Mouse (Mus musculus) MEL (cell line): ENCODE measurements around the gene Ankrd36. TPM values are rescaled to one million over a fixed set of nuclear protein-coding genes. Genes with fewer than 3 reads are reported as not detected.

Experiments
- DNase-seq: peaks from one replicate; pipeline ENCODE4 v3.0.0; 2011; ENCODE audit warnings: low read depth, low spot score
- H3K27ac ChIP-seq: 2 replicates; pipeline ENCODE4 v1.5.1; 2012; ENCODE audit warnings: low read depth, mild to moderate bottlenecking, control low read depth, low read length, moderate library complexity; ENCODE audit not compliant: control insufficient read depth
- H3K27me3 ChIP-seq, 2 experiments: fragments of 150-350 bp in 1 of 2; sonication (generic) in 1 of 2; 2 replicates each; pipeline ENCODE4 v1.6.1; 2012; ENCODE audit warnings: low read length in 2 of 2, mild to moderate bottlenecking in 2 of 2, improper control_type of control experiment in 1 of 2, moderate library complexity in 1 of 2; ENCODE audit not compliant: insufficient read depth in 2 of 2, control insufficient read depth in 1 of 2
- H3K36me3 ChIP-seq, 2 experiments: 2 replicates each; pipeline ENCODE4 v1.6.1; 2012 to 2014; ENCODE audit warnings: low read length in 2 of 2, improper control_type of control experiment in 1 of 2, inconsistent platforms in 1 of 2, mild to moderate bottlenecking in 1 of 2; ENCODE audit not compliant: insufficient read depth in 2 of 2, control insufficient read depth in 1 of 2
- H3K4me1 ChIP-seq, 2 experiments: fragments of 150-350 bp in 1 of 2; sonication (generic) in 1 of 2; 2 replicates each; pipeline ENCODE4 v1.6.1; 2012; ENCODE audit warnings: low read length in 2 of 2, improper control_type of control experiment in 1 of 2, mild to moderate bottlenecking in 1 of 2; ENCODE audit not compliant: insufficient read depth in 2 of 2, control insufficient read depth in 1 of 2
- H3K4me3 ChIP-seq, 2 experiments: fragments of 150-350 bp in 1 of 2; sonication (generic) in 1 of 2; 2 replicates each; pipeline ENCODE4 v1.5.1; 2012; ENCODE audit warnings: low read depth in 2 of 2, low read length in 2 of 2, mild to moderate bottlenecking in 2 of 2, moderate library complexity in 2 of 2, control low read depth in 1 of 2, improper control_type of control experiment in 1 of 2; ENCODE audit not compliant: control insufficient read depth in 1 of 2, insufficient read depth in 1 of 2
- H3K79me2 ChIP-seq: 2 replicates; pipeline ENCODE4 v1.6.1; 2012; ENCODE audit warnings: mild to moderate bottlenecking, low read length, moderate library complexity; ENCODE audit not compliant: control insufficient read depth, poor library complexity, insufficient read depth
- H3K9ac ChIP-seq: 2 replicates; pipeline ENCODE4 v1.6.1; 2012; ENCODE audit warnings: low read depth, mild to moderate bottlenecking, control low read depth, low read length, moderate library complexity; ENCODE audit not compliant: control insufficient read depth, poor library complexity, severe bottlenecking
- H3K9me3 ChIP-seq: fragments of 150-350 bp; sonication (generic); replicated peaks from 2 replicates; pipeline ENCODE4 v1.6.1; 2012; ENCODE audit warnings: mild to moderate bottlenecking, low read length, improper control_type of control experiment, moderate library complexity; ENCODE audit not compliant: insufficient read depth
- BHLHE40 ChIP-seq: IDR thresholded peaks from 2 replicates; pipeline ENCODE4 v1.6.1; 2012; ENCODE audit warnings: low read depth, mild to moderate bottlenecking, inconsistent platforms, low read length, improper control_type of control experiment, borderline replicate concordance
- CTCF ChIP-seq, 3 experiments: IDR thresholded peaks in 2 of 3; conservative IDR thresholded peaks in 1 of 3; 2 replicates each; pipeline ENCODE4 v1.5.1; 2011 to 2012; ENCODE audit warnings: low read length in 3 of 3, low read depth in 2 of 3, mild to moderate bottlenecking in 2 of 3, improper control_type of control experiment in 1 of 3, inconsistent platforms in 1 of 3, mixed read lengths in 1 of 3, moderate library complexity in 1 of 3; ENCODE audit not compliant: control insufficient read depth in 1 of 3, insufficient read depth in 1 of 3, poor library complexity in 1 of 3, severe bottlenecking in 1 of 3
- E2F4 ChIP-seq: IDR thresholded peaks from 2 replicates; pipeline ENCODE4 v1.6.1; 2011; ENCODE audit warnings: low read depth, low read length, improper control_type of control experiment, borderline replicate concordance
- ELF1 ChIP-seq: IDR thresholded peaks from 2 replicates; pipeline ENCODE4 v1.6.1; 2014; ENCODE audit warnings: low read depth, mild to moderate bottlenecking, inconsistent platforms, low read length, improper control_type of control experiment, moderate library complexity
- GATA1 ChIP-seq: IDR thresholded peaks from 2 replicates; pipeline ENCODE4 v1.6.1; 2011; ENCODE audit warnings: low read depth, low read length, improper control_type of control experiment
- KAT2A ChIP-seq: conservative IDR thresholded peaks from 2 replicates; pipeline ENCODE4 v1.6.1; 2012; ENCODE audit warnings: low read depth, low read length, improper control_type of control experiment, inconsistent platforms
- MAFK ChIP-seq: IDR thresholded peaks from 2 replicates; pipeline ENCODE4 v1.6.1; 2011; ENCODE audit warnings: low read depth, mild to moderate bottlenecking, low read length, improper control_type of control experiment, borderline replicate concordance
- MAX ChIP-seq: IDR thresholded peaks from 2 replicates; pipeline ENCODE4 v1.6.1; 2011; ENCODE audit warnings: low read length, improper control_type of control experiment
- MAZ ChIP-seq: IDR thresholded peaks from 2 replicates; pipeline ENCODE4 v1.6.1; 2012; ENCODE audit warnings: low read depth, mild to moderate bottlenecking, inconsistent platforms, low read length, improper control_type of control experiment
- MXI1 ChIP-seq: IDR thresholded peaks from 2 replicates; pipeline ENCODE4 v1.6.1; 2011; ENCODE audit warnings: mild to moderate bottlenecking, low read depth, low read length, improper control_type of control experiment
- MYC ChIP-seq: IDR thresholded peaks from 2 replicates; pipeline ENCODE4 v1.6.1; 2011; ENCODE audit warnings: low read depth, mild to moderate bottlenecking, low read length, improper control_type of control experiment, moderate library complexity
- NELFE ChIP-seq: IDR thresholded peaks from 2 replicates; pipeline ENCODE4 v1.6.1; 2011; ENCODE audit warnings: low read depth, low read length, improper control_type of control experiment
- POLR2A ChIP-seq, 2 experiments: IDR thresholded peaks; 2 replicates each; pipeline ENCODE4 v1.6.1; 2011 to 2012; ENCODE audit warnings: low read length in 2 of 2, mild to moderate bottlenecking in 2 of 2, control low read depth in 1 of 2, improper control_type of control experiment in 1 of 2, low read depth in 1 of 2, moderate library complexity in 1 of 2; ENCODE audit not compliant: control insufficient read depth in 1 of 2, insufficient read depth in 1 of 2, poor library complexity in 1 of 2
- POLR2AphosphoS2 ChIP-seq: IDR thresholded peaks from 2 replicates; pipeline ENCODE4 v1.6.1; 2011; ENCODE audit warnings: low read length, improper control_type of control experiment
- RCOR1 ChIP-seq: IDR thresholded peaks from 2 replicates; pipeline ENCODE4 v1.6.1; 2012; ENCODE audit warnings: low read depth, mild to moderate bottlenecking, inconsistent platforms, low read length, improper control_type of control experiment
- SIN3A ChIP-seq: IDR thresholded peaks from 2 replicates; pipeline ENCODE4 v1.6.1; 2012; ENCODE audit warnings: low read length, improper control_type of control experiment, inconsistent platforms
- SMC3 ChIP-seq: IDR thresholded peaks from 2 replicates; pipeline ENCODE4 v1.6.1; 2011; ENCODE audit warnings: low read depth, low read length, improper control_type of control experiment
- TAL1 ChIP-seq: IDR thresholded peaks from 2 replicates; pipeline ENCODE4 v1.6.1; 2012; ENCODE audit warnings: mild to moderate bottlenecking, inconsistent platforms, low read length, moderate library complexity, mixed read lengths
- TCF12 ChIP-seq: IDR thresholded peaks from 2 replicates; pipeline ENCODE4 v1.6.1; 2014; ENCODE audit warnings: low read depth, mild to moderate bottlenecking, inconsistent platforms, low read length, improper control_type of control experiment, moderate library complexity
- UBTF ChIP-seq: IDR thresholded peaks from 2 replicates; pipeline ENCODE4 v1.6.1; 2012; ENCODE audit warnings: low read depth, mild to moderate bottlenecking, inconsistent platforms, low read length, improper control_type of control experiment, moderate library complexity, borderline replicate concordance; ENCODE audit not compliant: insufficient read depth
- USF1 ChIP-seq: IDR thresholded peaks from 2 replicates; pipeline ENCODE4 v1.6.1; 2014; ENCODE audit warnings: low read depth, mild to moderate bottlenecking, inconsistent platforms, low read length, improper control_type of control experiment, moderate library complexity
- USF2 ChIP-seq, 2 experiments: IDR thresholded peaks; 2 replicates each; pipeline ENCODE4 v1.6.1; 2011 to 2012; ENCODE audit warnings: improper control_type of control experiment in 2 of 2, low read length in 2 of 2, borderline replicate concordance in 1 of 2, inconsistent platforms in 1 of 2, low read depth in 1 of 2, mild to moderate bottlenecking in 1 of 2; ENCODE audit not compliant: insufficient read depth in 1 of 2
- ZNF384 ChIP-seq: IDR thresholded peaks from 2 replicates; pipeline ENCODE4 v1.6.1; 2012; ENCODE audit warnings: low read depth, mild to moderate bottlenecking, inconsistent platforms, low read length, improper control_type of control experiment
- polyA plus RNA-seq, 2 experiments: library from polyadenylated mRNA; stranded (reverse) in 1 of 2; unstranded in 1 of 2; fragments of >175 nt in 1 of 2; fragments of >200 nt in 1 of 2; gene quantifications; 2 replicates each; pipeline versions ENCODE4 v1.2.1 to v1.2.4; 2012; ENCODE audit warnings: low replicate concordance in 2 of 2, low read depth in 1 of 2; ENCODE audit not compliant: insufficient read length in 2 of 2, insufficient read depth in 1 of 2, missing spikeins in 1 of 2
- total RNA-seq: library from RNA; depleted of rRNA; stranded (reverse); fragments of 300-350 nt; gene quantifications from 2 replicates; pipeline ENCODE4 v1.2.3, GENCODE M21; 2012

The Ankrd36 gene
- total and polyA plus RNA-seq, 3 experiments, result 3.2 to 3.4 TPM; not detected in 1

- TF ChIP-seq UBTF, result no peak
- TF ChIP-seq NELFE, result no peak
- no peak for TF ChIP-seq MXI1
- no peak for TF ChIP-seq MAFK
- TF ChIP-seq USF2 (IDR thresholded peaks at IDR 0.05; ENCODE audit: borderline replicate concordance in 1 of 2, insufficient read depth in 1 of 2, low read depth in 1 of 2, low read length in 2 of 2), result no peak; a peak in 1 of 4 replicates
- TF ChIP-seq E2F4, result no peak
- no peak for TF ChIP-seq BHLHE40
- TF ChIP-seq TAL1, result peak; percentile 79
- no peak for TF ChIP-seq MYC
- no peak for TF ChIP-seq KAT2A
These were observed 25.9 kb downstream of the Ankrd36 start (continued) for GRCm38 (mm10) chr11:5595381-5595791.

GRCm38 (mm10) chr11:5595792-5596191, 26.3 kb downstream of the Ankrd36 start:
- peak overlapping the region; percentile 41 for H3K27ac ChIP-seq
- peaks cover 0 to 34% of the 10 kb centered on the region in 2 experiments; a peak in 2 of 4 replicates for H3K36me3 ChIP-seq
- TF ChIP-seq POLR2A (IDR thresholded peaks at IDR 0.05; ENCODE audit: control insufficient read depth in 1 of 2, insufficient read depth in 1 of 2, low read depth in 1 of 2, low read length in 2 of 2, poor library complexity in 1 of 2) (no peak), ZNF384 (no peak), TCF12 (no peak), MAX (0 out of 2 replicates have a peak, but pooled peaks have one; percentile 29), MAZ (no peak), SMC3 (no peak), KAT2A (no peak), CTCF (IDR thresholded peaks at IDR 0.05 in 2 of 3, conservative IDR thresholded peaks at IDR 0.05 in 1 of 3; ENCODE audit: control insufficient read depth in 1 of 3, insufficient read depth in 1 of 3, low read depth in 2 of 3, low read length in 3 of 3, poor library complexity in 1 of 3, severe bottlenecking in 1 of 3) (no peak), USF1 (no peak), GATA1 (no peak), POLR2AphosphoS2 (no peak), UBTF (no peak), BHLHE40 (peak; percentile 58; the same call in 1 of the 2 replicates), E2F4 (no peak), SIN3A (no peak), RCOR1 (no peak), ELF1 (no peak)
- DNase-seq, result no peak
- no peak overlapping the region for H3K4me3 ChIP-seq
- H3K9me3 ChIP-seq, result no peaks in the 10 kb centered on the region
- H3K27me3 ChIP-seq, result no peaks in the 10 kb centered on the region
- peaks cover 8 to 30% of the 10 kb centered on the region in 2 experiments for H3K4me1 ChIP-seq
- no peak overlapping the region for H3K9ac ChIP-seq
- H3K79me2 ChIP-seq, result no peaks in the 10 kb centered on the region
